Mouse (Mus musculus): ENCODE data around the gene Eif4b.
"Not testable (repeated sequence)": the region's sequence is repeated elsewhere in the genome, so short reads cannot be mapped to it uniquely, and the experiment has no call there.

Eif4b gene

DNA sequence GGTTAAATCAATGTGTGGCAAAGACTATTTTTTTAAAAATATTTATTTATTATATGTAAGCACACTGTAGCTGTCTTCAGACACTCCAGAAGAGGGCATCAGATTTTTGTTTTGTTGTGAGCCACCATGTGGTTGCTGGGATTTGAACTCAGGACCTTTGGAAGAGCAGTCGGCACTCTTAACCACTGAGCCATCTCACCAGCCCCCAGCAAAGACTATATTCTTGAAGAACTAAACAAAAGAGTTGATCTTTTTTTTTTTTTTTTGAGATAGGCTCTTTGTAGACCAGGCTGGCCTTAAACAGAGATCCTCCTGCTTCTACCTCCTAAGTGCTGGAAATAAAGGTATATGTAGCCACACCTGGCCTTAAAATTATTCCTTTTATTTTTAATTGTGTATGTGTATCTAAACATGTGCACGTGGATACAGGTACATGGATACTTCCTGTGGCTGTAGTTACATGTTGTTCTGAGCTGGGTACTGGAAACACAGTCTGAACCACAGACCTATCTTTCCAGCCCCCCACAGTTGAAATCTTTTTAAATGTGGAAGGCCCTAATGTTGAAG, 3.6 kb downstream of the Eif4b start:
- DNase-seq, result no peak

DNA sequence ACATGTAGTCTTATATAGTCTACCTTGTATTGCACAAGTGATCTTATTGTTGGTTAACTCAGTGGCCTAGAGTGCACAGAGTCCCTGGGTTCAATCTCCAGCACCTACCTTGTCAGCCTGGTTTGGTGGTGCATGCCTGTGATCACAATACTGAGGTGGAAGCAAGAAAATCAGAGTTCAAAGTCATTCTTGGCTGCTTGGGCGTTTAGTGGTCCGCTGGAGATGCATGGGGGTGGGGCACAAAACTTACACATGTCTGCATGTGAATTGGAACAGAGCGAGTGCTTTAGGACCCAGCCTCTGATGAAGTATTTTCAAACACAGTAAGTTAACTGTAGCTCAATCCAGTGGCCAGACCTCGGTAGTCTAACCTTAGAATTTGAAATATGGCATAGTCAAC, 5.6 kb downstream of the Eif4b start:
- no peak for DNase-seq

DNA sequence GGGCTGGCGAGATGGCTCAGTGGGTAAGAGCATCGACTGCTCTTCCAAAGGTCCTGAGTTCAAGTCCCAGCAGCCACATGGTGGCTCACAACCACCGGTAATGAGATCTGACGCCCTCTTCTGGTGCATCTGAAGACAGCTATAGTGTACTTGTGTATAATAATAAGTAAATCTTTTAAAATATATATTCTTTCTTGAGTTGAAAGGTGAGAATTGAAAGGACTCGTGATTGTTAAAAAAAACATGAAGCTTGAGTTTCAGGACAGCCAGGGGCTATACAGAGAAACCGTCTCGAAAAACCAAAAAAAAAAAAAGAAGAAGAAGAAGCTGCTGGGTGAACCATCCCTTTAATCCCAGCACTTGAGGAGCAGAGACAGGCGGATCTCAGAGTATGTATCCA, 6.4 kb downstream of the Eif4b start:
- DNase-seq, result not testable (repeated sequence)

DNA sequence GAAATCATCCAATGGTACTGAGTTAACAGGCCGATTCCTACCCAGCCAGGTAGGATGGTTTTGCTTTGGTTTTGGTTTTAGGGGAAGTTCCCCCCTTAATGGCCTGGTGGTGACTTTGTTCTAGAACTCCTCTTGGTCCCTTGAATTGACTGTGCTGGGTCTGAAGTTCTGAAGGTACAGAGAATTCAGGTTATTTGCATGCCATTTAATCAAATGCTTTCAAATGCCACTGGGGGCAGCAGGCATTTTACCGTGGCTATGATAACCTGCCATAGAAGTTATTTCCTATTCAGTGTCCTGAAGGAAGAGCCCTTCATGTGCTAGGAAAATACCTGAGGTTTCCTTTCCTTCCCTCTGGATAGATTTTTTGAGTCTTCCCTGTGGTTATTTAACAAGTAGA, 6.9 kb downstream of the Eif4b start:
- DNase-seq, result no peak

DNA sequence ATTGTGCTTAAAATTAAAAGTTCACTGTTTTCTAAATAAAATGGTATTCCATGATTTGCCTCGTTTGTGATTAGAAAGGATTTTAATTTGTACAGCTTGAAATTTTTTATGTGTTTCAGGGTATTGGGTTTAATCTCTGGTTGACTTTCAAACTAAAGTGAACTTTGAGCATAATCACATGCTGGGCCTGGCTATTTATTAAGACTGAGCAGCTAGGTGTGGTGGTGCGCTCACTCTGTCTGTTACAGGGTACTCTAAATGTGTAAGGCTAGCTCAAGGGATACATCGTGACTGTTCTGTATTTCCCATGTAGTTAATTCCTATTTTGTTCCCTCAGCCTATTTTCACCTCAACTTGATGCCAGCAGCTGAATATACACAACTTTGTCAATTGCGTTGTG, 8.6 kb downstream of the Eif4b start:
- DNase-seq, result no peak

DNA sequence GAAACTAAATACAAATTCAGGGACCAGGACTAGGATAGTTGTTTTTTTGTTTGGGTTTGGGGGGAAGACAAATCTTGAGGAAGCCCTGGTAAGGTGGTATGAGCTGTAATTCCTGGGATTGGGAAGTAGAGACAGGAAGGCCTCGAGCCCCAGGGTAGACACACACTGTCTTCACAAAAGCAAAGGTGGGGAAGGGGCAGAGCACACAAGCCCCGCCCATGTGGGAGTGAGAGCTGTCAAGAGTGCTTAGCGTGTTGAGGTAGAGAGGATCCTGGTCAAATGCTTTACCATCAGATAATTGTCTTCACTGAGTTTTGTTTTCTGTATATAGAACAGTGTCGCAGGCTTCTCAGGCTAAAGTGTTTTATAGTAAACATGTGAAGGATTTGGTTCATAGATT, 9.5 kb downstream of the Eif4b start:
- no peak for DNase-seq

DNA sequence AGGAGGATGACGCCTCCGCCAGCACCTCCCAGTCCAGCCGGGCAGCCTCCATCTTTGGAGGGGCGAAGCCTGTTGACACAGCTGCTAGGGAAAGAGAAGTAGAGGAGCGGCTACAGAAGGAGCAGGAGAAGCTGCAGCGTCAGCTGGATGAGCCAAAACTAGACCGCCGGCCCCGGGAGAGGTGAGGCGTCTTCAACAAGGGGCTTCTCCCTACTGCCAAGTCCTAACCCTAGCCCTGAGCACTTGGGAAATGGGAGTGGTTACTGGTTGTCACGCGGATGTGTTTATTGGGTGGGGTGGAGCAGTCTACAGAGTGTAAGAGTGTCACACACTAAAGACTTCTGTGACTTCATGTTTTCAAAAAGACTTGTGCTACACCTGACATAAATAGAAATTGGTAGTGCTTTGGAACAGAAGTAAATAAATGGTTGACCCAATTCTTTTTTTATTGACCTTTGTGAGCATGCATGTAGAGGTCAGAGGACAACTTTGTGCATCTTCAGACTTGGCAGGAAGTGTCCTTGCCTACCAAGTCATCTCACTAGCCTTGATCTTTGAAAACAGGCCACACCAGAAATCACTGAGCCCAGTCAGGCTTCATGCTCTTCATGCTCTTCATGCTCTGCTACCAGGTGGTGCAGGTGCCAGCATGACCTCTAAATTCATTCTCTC, 16.5 kb downstream of the Eif4b start:
- no peak for DNase-seq

DNA sequence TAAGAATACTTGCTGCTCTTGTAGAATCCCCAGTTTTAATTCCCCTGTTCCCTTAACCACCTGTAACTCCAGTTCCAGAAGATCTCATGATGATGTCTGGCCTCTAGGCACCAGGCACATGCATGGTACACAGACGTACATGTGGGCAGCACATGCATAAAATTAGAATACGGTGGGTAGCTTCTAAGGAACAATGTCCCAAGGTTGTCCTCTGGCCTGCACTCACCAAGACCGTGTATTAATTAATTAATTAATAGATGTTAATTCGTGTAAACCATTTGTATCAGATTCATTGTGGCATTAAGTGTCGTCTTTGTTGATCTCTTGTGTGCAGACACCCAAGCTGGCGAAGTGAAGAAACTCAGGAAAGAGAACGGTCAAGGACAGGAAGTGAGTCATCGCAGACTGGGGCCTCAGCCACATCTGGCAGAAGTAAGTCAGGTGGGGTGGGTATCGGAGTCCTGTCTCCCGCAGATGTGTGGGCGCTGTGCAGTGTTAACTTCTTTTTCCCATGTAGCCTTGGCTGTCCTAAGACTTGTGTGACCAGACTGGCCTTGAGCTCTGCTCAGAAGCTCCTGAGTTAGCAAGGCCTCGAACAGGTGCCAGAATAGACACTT, 17.6 kb downstream of the Eif4b start:
- DNase-seq, result no peak

DNA sequence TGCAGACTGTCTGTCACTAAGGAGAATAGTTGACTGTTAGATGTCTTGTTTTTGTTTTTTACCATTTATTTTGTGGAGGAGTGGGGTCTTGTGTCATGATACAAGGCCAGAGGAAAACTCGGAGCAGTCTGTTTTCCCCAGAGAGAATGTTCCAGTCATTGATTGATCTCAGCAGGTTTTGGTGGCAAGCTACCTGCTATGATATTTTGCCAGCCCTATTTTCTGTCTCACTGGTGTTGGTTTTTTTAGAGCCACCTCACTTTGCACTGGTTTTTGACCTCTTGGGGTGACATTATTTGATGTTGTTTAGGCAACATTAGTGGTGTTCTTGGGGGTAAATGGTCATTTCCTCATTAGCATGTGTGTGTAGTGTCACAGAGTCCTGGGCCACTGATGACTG, 18.1 kb downstream of the Eif4b start:
- DNase-seq, result no peak

DNA sequence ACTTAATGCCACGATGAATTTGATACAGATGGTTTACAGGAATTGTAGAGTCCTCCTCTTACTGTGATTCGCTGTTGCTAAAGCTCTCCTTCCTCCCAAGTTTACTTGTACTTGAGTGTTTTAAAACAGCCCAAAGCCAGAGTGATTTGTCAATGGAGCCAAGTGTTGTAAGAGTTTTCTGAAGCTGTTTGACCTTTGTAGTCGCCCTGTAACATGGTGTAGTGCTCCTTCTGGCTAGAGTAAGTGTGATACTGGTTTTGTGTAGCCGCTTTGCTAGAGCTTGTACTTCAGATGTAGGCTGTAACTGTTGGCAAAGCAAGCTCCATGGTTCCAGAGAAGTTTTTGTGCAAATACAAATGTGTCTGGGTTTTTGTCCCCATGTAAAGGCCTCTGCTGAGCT, 18.6 kb downstream of the Eif4b start:
- no peak for DNase-seq

DNA sequence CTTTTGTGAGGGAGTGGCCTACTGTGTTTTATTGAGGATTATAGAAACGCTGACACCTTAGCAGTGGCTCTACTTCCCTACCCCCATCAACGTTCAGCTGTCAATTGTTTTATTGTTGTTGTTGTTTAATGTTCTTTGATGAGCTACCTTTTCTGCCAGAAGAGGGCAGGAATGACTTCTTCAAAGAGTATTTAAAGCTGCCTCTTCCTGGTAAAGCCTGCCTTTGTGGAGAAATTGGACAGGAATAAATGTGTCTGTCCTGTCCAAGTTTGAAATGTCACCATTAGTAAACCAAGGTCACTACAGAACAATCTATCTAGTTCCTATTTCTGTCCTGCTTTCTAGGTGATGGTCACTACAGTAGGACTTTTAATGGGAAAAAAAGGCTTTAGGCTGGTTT, 20.6 kb downstream of the Eif4b start:
- no peak for DNase-seq

DNA sequence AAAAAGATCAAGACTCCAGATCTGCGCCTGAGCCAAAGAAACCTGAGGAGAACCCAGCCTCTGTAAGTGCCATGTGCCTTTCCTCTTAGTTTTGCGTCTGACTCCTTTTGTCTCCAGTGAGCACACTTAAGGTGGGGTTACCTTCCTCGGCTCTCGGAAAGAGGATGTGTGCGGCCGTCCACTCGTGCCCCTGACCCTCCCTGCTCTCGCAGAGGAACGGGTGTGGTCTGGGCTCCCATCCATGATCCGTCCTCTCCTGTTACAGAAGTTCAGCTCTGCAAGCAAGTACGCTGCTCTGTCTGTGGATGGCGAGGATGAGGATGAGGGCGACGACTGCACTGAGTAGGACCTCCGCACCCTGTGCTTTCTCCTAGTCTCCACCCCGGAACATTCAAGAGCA, 21.4 kb downstream of the Eif4b start:
- DNase-seq, result no peak

DNA sequence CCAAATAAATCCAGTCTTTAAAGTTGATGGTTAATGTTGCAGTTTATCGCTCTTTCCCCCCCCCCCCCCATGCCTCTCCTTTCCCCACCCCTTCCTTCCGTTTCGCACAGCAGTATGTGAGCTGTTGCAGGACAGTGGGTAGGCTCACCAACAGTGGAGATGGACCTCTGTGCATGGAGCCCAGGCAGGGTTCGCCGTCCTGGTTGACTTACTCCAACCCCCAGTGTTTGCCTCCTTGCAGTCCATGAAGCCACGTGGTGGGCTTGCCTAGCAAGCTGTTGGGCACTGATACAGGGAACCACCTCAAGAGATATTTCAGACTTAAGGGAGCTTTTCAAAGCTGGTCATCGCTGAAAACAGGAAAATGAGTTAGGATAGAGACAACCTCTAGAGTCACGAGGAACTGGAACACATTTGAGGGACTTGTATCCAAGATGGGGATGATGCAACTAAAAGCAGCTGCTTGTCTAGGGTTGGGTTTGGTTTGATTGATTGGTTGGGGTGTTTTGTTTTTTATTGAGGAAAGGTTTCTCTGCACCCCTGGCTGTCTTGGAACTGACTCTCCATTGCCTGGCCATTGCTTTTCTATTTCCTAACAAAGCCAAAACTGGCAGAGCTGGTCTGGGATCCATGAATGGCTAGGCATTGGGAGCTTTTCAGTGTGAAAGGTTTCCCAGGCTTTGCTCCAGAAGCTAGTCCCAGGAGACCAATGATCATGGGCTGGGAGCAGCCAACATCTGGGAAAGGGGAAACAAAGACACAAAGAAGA, 23.8 kb downstream of the Eif4b start:
- peak in 1 of 2 experiments; percentile 18 for DNase-seq

DNA sequence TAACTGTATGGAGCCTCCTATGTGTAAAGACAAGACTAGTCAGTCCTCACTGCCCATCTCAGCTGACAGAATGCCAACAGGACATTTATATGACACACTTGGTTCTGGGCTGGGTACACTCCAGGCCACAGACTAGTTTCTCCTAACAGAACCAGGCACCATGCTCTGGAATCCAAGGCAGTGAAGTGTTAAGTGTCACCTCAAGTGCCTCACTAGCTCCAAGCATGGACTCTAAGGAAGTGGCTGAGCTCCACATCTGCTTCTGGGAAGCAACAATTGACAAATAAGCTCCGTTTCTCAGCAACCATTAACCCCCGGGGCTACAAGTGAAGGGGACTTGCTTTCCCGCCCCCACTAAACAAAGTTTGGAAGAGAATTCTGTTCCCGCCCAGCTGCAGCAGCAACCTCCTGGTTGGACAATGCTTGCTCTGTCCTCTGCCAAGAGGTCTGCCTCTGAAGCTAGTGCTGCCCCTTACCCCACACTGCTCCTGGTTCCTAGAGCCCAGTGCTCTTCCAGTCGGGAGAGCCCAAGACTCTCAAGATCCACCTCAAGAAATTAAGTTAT, 24.5 kb downstream of the Eif4b start:
- DNase-seq, result peak in 1 of 2 experiments; percentile 16

DNA sequence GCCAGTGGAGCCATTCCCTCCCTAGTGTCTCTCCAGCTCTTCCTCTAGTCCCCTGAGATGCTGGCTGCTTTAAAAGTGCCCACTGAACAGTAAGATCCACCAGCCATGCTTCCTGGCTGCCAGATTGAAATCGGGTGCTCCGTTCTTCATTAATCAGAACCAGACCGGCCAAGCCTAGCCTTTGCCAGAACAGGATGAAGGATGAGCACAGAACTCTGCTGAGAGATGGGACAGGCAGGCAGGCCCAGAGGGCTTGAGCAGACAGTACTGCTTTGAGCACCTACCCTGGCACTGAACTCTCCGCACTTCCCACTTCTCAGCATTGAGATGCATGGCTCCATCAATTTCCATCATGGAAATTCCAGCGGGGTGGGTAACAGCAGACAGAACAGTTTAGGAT, 25.7 kb downstream of the Eif4b start:
- peak in 1 of 2 experiments; percentile 15 for DNase-seq

DNA sequence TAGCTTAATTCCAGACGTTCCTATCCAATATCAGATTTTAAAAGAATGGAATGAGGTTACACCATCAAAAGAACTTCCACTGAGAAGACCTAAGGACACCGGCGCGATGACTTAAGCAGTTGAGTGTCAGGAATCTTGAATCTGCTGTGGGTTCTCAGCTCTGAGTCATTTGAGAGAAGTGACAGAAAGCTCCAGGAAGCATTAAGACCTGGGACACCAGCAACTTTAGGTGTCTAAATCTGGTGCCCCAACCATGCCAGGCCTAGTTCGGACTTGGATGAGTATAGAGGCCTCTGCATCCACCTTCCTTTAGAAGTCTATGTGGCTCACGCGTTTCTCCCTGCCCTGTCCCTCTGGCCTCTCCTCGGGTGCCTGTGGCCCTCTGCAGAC, 26.2 kb downstream of the Eif4b start:
- DNase-seq, result no peak

DNA sequence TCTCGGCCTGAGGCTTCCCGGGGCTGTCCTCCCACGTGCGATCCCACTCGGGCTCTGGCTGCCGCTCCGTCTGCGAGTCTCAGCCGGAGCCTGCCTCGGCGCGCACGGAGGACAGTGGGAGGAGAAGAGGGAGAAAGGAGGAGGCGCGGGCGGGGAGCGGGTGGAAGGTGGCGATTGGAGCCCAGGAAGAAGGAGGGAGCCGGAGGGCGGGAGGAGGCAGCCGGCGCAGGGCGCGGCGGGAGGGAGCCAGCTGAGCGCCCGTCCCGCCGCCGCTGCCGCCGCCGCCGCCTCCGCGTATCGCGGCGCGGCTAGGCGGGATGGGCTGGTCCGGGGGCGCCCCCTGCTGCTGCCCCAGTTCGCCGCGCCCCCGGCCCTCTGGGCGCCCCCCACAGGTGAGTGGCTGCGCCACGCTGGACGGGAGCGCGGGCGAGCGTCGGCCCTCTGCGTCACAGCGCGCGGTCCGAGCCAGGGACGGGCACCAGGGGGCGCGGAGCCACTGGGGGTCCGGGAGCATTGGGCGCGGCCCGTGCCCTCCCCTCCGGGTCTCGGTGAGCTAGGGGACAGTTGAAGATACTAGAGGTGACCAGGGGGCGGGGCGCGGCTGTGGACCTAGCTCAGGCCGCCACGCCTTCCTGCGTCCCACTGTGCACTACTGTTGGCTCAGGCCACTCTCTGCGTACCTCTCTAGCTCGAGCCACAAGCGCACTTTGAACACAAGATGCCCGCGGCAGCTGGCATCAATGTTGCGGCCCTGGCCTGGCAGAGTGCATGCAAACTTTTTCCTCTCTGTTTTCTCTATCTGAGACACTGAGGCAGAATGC, 26.8 kb downstream of the Eif4b start, which contains the start of gene Tns2:
Gene Tns2 (plus strand): TSS at position 253 of the 821 bp plus-strand sequence.
- peak; percentile 78 to 83 for DNase-seq

DNA sequence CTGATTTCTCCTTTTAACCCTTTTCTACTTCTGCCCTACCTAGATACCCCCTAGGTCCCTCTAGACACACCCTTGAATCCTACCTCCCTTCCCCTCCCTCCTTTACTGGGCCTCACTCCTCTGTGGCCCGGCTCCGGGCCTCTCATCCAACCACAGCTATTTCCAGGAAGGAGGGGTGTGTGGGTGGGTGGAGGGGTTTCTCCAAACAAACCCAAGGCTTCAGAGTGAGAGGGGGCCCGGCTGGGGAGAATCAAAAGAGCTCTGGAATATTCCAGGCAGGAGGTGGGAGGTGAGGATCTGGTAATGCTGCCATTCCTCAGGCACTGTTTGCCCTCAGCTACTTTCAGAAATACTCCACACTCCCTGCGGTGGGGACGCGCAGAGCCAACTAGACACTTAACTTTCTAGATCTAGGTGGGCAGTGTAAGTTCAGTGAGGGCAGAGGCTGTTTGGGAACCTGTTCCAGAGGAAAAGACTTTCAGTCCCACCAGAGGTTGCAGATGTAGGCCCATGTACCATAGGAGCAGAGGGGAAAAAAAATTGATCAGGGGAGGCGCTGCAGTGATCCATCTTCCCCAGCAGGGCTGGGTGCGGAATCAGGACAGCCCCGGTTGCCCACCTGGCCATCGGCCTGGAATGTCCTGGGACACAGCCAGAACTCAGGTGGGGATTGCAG, 27.6 kb downstream of the Eif4b start:
- peak; percentile 19 to 51 for DNase-seq

DNA sequence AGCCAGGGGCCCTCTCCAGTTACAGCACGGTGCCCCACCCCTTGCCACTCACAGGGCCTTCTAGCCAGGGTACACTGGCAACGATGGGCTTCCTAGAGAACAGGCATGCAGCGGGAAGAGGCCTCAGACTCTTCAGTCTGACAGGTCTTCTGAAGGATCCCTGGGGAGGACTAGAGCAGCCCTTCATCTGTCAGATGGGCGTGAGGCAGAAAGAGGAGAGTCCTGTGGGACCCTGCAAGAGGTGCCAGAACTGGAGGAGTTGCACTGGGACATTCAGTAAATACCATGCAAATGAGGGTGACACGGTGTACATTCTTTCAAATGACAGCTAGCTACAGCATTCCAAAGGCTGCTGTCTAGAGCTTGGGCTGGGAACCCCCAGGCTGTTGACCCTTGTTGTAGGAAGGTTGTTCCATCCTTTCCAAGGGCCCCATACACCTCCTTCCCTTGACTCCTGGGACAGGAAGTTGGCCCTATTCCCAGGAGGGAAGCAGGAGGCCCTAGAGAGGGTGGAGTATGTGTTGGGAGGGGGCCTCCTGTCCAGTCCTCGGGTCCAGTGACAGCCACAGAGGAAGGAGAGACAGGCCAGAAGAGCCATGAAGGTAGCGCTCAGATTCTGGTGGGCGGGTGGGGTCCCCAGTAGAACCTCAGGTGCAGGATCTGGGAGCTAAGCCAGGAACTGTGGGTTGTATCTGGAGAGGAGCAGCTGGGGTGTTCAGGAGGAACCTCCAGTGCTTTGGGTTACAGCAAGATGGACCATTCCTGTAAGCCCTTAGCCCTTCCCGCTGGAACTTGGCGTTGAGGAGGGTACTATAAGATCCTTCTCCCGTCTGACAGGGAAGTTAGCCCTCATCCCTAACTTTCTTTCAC, 28.3 kb downstream of the Eif4b start:
- DNase-seq, result peak; percentile 37 to 47

DNA sequence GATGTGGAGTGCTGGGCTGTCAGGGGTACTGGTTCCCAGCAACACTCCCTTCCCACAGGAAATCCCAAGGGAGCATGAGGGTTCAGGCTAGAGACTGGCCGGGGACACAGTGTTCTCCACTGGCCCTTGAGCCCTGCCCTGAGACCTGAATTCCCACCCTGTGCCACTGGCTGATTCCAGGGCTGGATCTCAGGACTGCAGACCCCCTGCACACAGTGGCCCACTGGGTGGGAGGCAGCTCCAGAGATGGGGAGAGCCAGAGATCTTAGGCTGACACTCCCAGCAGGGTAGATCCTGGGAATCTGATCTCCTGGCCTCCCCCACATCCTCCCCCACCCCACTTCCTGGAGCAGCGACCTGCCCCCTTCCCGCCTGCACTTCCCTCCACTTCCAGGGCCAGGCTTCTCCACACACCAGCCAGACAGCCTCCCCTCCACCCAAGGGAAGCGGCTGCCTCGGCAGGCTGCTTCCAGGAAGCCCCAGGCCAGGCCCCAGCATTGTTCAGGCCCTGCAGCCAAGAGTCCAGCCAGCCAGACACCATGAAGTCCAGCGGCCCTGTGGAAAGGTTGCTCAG, 29.1 kb downstream of the Eif4b start:
- DNase-seq, result peak in 1 of 2 experiments; percentile 34
